Mouse (Mus musculus): Measurements from ENCODE around the gene B4galt4. TPM values are rescaled to one million over a fixed set of nuclear protein-coding genes. Genes with fewer than 3 reads are reported as not detected.
"Not testable (repeated sequence)": the region's sequence is repeated elsewhere in the genome, so short reads cannot be mapped to it uniquely, and the experiment has no call there.

B4galt4 gene
- polyA plus RNA-seq, 1 experiment from 2014 or later, result 4.7 TPM

GRCm38 (mm10) chr16:38711245-38711644 lies 30.8 kb upstream of the B4galt4 start:
- ATAC-seq, result no peak
- Histone ChIP-seq H3K36me3 (no peaks in the 10 kb centered on the region), H3K4me3 (0 out of 2 replicates have a peak overlapping the region, but pooled peaks have one; percentile 56), H3K9me3 (replicated peaks) (no peaks in the 10 kb centered on the region), H3K4me2 (peak overlapping the region; percentile 75), H3K9ac (no peak overlapping the region), H3K4me1 (peaks cover 13% of the 10 kb centered on the region; the same call in 1 of the 2 replicates), H3K27me3 (replicated peaks) (peaks cover 75% of the 10 kb centered on the region), H3K27ac (no peak overlapping the region)
- 27% methylated on average over 4 of the region's 4 CpGs for WGBS (ENCODE audit: insufficient replicate concordance)

DNA sequence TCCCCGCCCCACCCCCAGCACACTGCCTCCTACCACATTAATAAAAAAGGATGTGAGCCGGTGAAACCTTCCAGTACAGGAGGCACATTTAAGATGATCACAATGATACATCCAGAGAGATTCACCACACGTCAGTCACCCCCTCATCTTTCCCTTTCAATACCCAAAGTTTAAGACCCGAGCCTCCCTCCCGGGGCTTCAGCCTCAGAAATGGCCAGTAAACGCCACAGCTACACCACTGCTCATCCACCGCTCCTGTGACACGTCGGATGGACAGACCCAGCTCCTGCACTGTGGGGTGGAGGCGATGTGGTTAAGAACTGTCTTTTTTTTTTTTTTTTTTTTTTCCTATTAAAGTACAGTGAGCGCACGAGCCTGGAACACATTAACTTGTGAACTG lies 30.0 kb upstream of the B4galt4 start:
- Histone ChIP-seq H3K36me3 (no peaks in the 10 kb centered on the region), H3K4me2 (peak overlapping the region; percentile 75), H3K4me3 (peak overlapping the region; percentile 56), H3K4me1 (peaks cover 13% of the 10 kb centered on the region; the same call in 1 of the 2 replicates), H3K9ac (0 out of 2 replicates have a peak overlapping the region, but pooled peaks have one; percentile 39), H3K27ac (no peak overlapping the region), H3K27me3 (replicated peaks) (peaks cover 69% of the 10 kb centered on the region), H3K9me3 (replicated peaks) (no peaks in the 10 kb centered on the region)
- 7% methylated on average over 12 of the region's 12 CpGs for WGBS (ENCODE audit: insufficient replicate concordance)
- no peak for ATAC-seq

- Histone ChIP-seq H3K27me3 (replicated peaks) (peaks cover 64% of the 10 kb centered on the region), H3K9me3 (replicated peaks) (no peaks in the 10 kb centered on the region), H3K27ac (peak within 1 kb of the TSS; percentile 63), H3K36me3 (no peaks in the 10 kb centered on the region), H3K4me2 (peak within 1 kb of the TSS; percentile 75), H3K4me3 (peak within 1 kb of the TSS; percentile 56), H3K9ac (peak within 1 kb of the TSS; percentile 55), H3K4me1 (peaks cover 13% of the 10 kb centered on the region; the same call in 1 of the 2 replicates)
- peak; percentile 89 for ATAC-seq
- WGBS (ENCODE audit: insufficient replicate concordance), result under 1% methylated on average over 73 of the region's 74 CpGs
Measured at GRCm38 (mm10) chr16:38712581-38713403, 29.3 kb upstream of the B4galt4 start, which contains the start of gene Arhgap31. Gene Arhgap31 (minus strand): TSS chr16:38713274.

GRCm38 (mm10) chr16:38713404-38714258 lies 28.4 kb upstream of the B4galt4 start:
- Histone ChIP-seq H3K9ac (peak overlapping the region; percentile 55), H3K4me2 (peak overlapping the region; percentile 75), H3K9me3 (replicated peaks) (no peaks in the 10 kb centered on the region), H3K27me3 (replicated peaks) (peaks cover 56% of the 10 kb centered on the region), H3K36me3 (no peaks in the 10 kb centered on the region), H3K27ac (peak overlapping the region; percentile 63), H3K4me1 (peaks cover 13% of the 10 kb centered on the region; the same call in 1 of the 2 replicates), H3K4me3 (peak overlapping the region; percentile 56)
- 23% methylated on average over 17 of the region's 17 CpGs for WGBS (ENCODE audit: insufficient replicate concordance)
- ATAC-seq, result peak; percentile 30

- H3K9ac ChIP-seq; ATAC-seq; H3K9me3 ChIP-seq (replicated peaks); H3K36me3 ChIP-seq: not testable (repeated sequence)
- Histone ChIP-seq H3K4me1 (peaks cover 13% of the 10 kb centered on the region; the same call in 1 of the 2 replicates), H3K27me3 (replicated peaks) (peaks cover 50% of the 10 kb centered on the region), H3K4me3 (peak overlapping the region; percentile 24), H3K27ac (peak overlapping the region; percentile 63), H3K4me2 (peak overlapping the region; percentile 75)
- WGBS (ENCODE audit: insufficient replicate concordance), result 41% methylated on average over 11 of the region's 12 CpGs
Measured at GRCm38 (mm10) chr16:38714259-38714526, 27.9 kb upstream of the B4galt4 start.

DNA sequence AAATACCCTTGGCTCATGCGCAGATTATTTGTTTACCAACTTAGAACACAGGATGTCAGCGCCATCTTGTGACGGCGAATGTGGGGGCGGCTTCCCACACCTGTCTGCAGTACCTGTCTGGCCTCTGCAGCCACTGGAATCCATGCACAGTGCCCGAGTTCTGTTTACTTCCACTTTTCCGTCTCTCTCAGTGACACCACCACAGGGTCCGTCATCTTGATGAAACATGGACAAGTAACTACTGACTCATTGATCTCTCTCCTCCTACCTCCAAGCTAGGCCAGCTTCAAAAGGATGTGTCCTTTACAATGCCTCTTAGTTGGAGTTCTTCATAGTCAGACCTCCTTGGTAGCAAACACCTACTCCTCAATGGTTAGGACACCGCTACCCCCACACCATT lies 20.7 kb upstream of the B4galt4 start:
- no peak overlapping the region for H3K4me3 ChIP-seq
- peaks cover 9% of the 10 kb centered on the region; the same call in 1 of the 2 replicates for H3K27me3 ChIP-seq (replicated peaks)
- no peaks in the 10 kb centered on the region for H3K4me1 ChIP-seq
- no peaks in the 10 kb centered on the region for H3K9me3 ChIP-seq (replicated peaks)
- ATAC-seq, result no peak
- no peak overlapping the region for H3K4me2 ChIP-seq
- 76% methylated on average over 9 of the region's 9 CpGs for WGBS (ENCODE audit: insufficient replicate concordance)
- no peaks in the 10 kb centered on the region for H3K36me3 ChIP-seq
- no peak overlapping the region for H3K27ac ChIP-seq
- H3K9ac ChIP-seq, result no peak overlapping the region

GRCm38 (mm10) chr16:38724256-38724655 lies 17.8 kb upstream of the B4galt4 start:
- Histone ChIP-seq H3K4me3 (no peak overlapping the region), H3K9ac (no peak overlapping the region), H3K36me3 (no peaks in the 10 kb centered on the region), H3K9me3 (replicated peaks) (no peaks in the 10 kb centered on the region), H3K27ac (no peak overlapping the region), H3K4me2 (no peak overlapping the region), H3K27me3 (replicated peaks) (peaks cover 15% of the 10 kb centered on the region; the same call in 1 of the 2 replicates), H3K4me1 (no peaks in the 10 kb centered on the region)
- ATAC-seq, result no peak
- 68% methylated on average over 8 of the region's 8 CpGs for WGBS (ENCODE audit: insufficient replicate concordance)

DNA sequence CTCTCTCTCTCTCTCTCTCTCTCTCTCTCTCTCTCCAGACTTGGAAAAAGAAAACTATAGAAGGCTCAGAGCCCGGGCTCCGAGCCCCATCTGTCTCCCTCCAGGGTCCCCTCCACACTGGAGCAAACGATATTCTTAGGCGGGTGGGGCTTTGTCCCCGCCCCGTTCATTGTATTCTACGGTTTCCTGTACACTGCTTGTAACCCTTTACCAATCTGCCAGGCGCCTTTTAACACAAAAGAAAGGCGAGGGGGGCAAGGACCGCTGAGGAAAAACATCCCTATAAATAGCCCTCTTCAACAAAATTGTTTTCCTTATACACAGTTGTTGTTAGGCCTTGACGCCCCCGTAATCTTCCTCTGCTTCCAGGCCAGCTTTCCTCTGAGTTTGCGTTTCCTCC lies 17.1 kb upstream of the B4galt4 start:
- peaks cover 19% of the 10 kb centered on the region; the same call in 1 of the 2 replicates for H3K27me3 ChIP-seq (replicated peaks)
- H3K4me3 ChIP-seq, result no peak overlapping the region
- H3K9me3 ChIP-seq (replicated peaks), result no peaks in the 10 kb centered on the region
- WGBS (ENCODE audit: insufficient replicate concordance), result 52% methylated on average over 13 of the region's 13 CpGs
- ATAC-seq, result no peak
- no peaks in the 10 kb centered on the region for H3K36me3 ChIP-seq
- no peak overlapping the region for H3K9ac ChIP-seq
- H3K4me2 ChIP-seq, result no peak overlapping the region
- no peak overlapping the region for H3K27ac ChIP-seq
- no peaks in the 10 kb centered on the region for H3K4me1 ChIP-seq

- H3K4me3 ChIP-seq, result no peak overlapping the region
- H3K27me3 ChIP-seq (replicated peaks), result peaks cover 26% of the 10 kb centered on the region
- H3K9me3 ChIP-seq (replicated peaks), result no peaks in the 10 kb centered on the region
- H3K27ac ChIP-seq, result no peak overlapping the region
- 82% methylated on average over 15 of the region's 15 CpGs for WGBS (ENCODE audit: insufficient replicate concordance)
- no peak overlapping the region for H3K9ac ChIP-seq
- no peak for ATAC-seq
- no peak overlapping the region for H3K4me2 ChIP-seq
- no peaks in the 10 kb centered on the region for H3K4me1 ChIP-seq
- H3K36me3 ChIP-seq, result no peaks in the 10 kb centered on the region
Measured at GRCm38 (mm10) chr16:38728576-38729132, 13.4 kb upstream of the B4galt4 start.

DNA sequence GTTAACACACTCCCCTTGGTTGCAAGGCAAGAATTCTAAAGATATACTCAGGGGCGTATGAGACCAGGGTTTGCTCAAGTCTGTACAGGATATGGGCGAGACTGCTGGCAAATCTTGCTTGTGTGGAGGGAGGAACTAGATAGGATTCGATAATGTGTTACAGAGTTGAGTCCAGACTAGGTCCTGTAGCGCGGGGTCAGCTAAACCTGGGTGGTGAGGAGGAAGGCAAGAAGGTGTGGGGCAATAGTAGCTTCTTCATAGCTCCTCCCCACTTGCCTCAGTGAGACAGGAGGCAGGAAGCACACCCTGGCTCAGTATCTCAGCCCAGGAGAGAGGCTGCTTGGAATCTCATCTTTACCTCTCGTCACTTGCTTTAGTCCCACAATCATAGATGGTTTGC lies 12.9 kb upstream of the B4galt4 start:
- Histone ChIP-seq H3K9me3 (replicated peaks) (no peaks in the 10 kb centered on the region), H3K36me3 (no peaks in the 10 kb centered on the region), H3K27ac (no peak overlapping the region), H3K4me2 (no peak overlapping the region), H3K4me3 (no peak overlapping the region), H3K27me3 (replicated peaks) (peaks cover 30% of the 10 kb centered on the region), H3K4me1 (no peaks in the 10 kb centered on the region), H3K9ac (no peak overlapping the region)
- no peak for ATAC-seq
- 48% methylated on average over 6 of the region's 6 CpGs for whole genome bisulfite sequencing (ENCODE audit: insufficient replicate concordance)

DNA sequence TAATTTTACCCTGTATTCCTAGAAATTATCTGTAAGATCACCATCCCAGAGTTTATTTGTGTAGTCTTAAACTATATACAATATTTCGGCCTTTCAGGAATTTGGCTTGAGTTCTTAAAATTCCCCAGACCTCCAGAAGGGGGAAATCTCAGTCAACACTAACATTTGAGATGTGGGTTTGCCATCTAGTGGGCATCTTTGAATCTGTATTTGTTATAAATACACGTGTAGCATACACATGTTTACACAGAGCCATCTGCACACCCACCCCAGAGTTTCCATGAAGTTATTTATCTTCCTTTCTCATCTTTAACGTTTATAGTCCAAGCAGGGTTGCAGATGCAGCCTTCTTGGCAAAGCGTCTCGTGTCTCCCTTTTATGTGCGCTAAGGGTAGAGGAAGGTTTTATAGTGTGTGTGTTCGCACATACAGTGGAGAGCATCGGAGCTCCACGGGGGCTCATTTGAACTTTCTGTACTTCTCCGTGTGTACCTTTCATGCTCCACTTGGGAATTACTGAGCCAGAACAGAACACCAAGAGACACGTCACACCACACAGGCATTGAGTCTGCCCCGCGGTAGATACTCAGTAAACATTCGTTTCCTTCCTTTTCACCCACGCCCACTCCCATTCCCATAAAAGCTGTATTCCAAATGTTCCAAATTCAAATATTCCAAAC lies 12.3 kb upstream of the B4galt4 start:
- 49% methylated on average over 15 of the region's 15 CpGs for WGBS (ENCODE audit: insufficient replicate concordance)
- ATAC-seq, result no peak

More for the DNA sequence above, 12.3 kb upstream of the B4galt4 start:
- Histone ChIP-seq H3K36me3 (no peaks in the 10 kb centered on the region), H3K27me3 (replicated peaks) (peaks cover 26% of the 10 kb centered on the region), H3K4me1 (no peaks in the 10 kb centered on the region), H3K9me3 (replicated peaks) (no peaks in the 10 kb centered on the region), H3K9ac (no peak overlapping the region), H3K27ac (no peak overlapping the region), H3K4me2 (no peak overlapping the region), H3K4me3 (no peak overlapping the region)

Data from liver, embryonic 12.5 days (tissue).